Mouse (Mus musculus) liver, postnatal 0 days (tissue): Measurements from ENCODE around the gene Polr1d.

Experiments
- CTCF ChIP-seq: sonication (generic); IDR thresholded peaks from 2 replicates; pipeline ENCODE4 v1.5.1; 2016; ENCODE audit warnings: antibody characterized with exemption, low read depth
- EP300 ChIP-seq: IDR thresholded peaks from 2 replicates; pipeline ENCODE4 v1.6.1; 2016; ENCODE audit warnings: antibody characterized with exemption, low read depth, mild to moderate bottlenecking

- no peak for TF ChIP-seq CTCF
- TF ChIP-seq EP300 = no peak
Observed at GRCm38 (mm10) chr5:147092448-147092847, 15.6 kb downstream of the Polr1d start.
